Mouse (Mus musculus): ENCODE results near the gene Fgf3. TPM values are rescaled to one million over a fixed set of nuclear protein-coding genes. Genes with fewer than 3 reads are reported as not detected.
"Not testable (repeated sequence)": the region's sequence is repeated elsewhere in the genome, so short reads cannot be mapped to it uniquely, and the experiment has no call there.

The Fgf3 gene
- polyA plus RNA-seq, 1 experiment from 2014 or later: 1.7 TPM

- not testable (repeated sequence) for H3K36me3 ChIP-seq; DNase-seq (ENCODE audit: low spot score); H3K27ac ChIP-seq; H3K9me3 ChIP-seq; H3K4me3 ChIP-seq
- WGBS: 93% methylated on average over 1 of the region's 1 CpGs
- peaks cover 35% of the 10 kb centered on the region for H3K4me1 ChIP-seq (replicated peaks)
- H3K27me3 ChIP-seq (ENCODE audit: insufficient read depth, poor library complexity, severe bottlenecking): peaks cover 48% of the 10 kb centered on the region
Measured at GRCm38 (mm10) chr7:144890661-144891060, 52.8 kb downstream of the Fgf3 start.

- peak overlapping the region; percentile 2; the same call in 1 of the 2 replicates for H3K27ac ChIP-seq
- peaks cover 47% of the 10 kb centered on the region for H3K4me1 ChIP-seq (replicated peaks)
- no peaks in the 10 kb centered on the region for H3K9me3 ChIP-seq
- DNase-seq (ENCODE audit: low spot score): no peak
- 68% methylated on average over 2 of the region's 2 CpGs for WGBS
- H3K36me3 ChIP-seq: no peaks in the 10 kb centered on the region
- no peak overlapping the region for H3K4me3 ChIP-seq
- H3K27me3 ChIP-seq (ENCODE audit: insufficient read depth, poor library complexity, severe bottlenecking): peaks cover 60% of the 10 kb centered on the region
Measured at GRCm38 (mm10) chr7:144891863-144892262, 54.0 kb downstream of the Fgf3 start.

GRCm38 (mm10) chr7:144892322-144892721 lies 54.4 kb downstream of the Fgf3 start:
- H3K27ac ChIP-seq: peak overlapping the region; percentile 2; the same call in 1 of the 2 replicates
- H3K27me3 ChIP-seq (ENCODE audit: insufficient read depth, poor library complexity, severe bottlenecking): peaks cover 64% of the 10 kb centered on the region
- no peaks in the 10 kb centered on the region for H3K36me3 ChIP-seq
- DNase-seq (ENCODE audit: low spot score): no peak
- H3K4me3 ChIP-seq: no peak overlapping the region
- peaks cover 52% of the 10 kb centered on the region for H3K4me1 ChIP-seq (replicated peaks)
- WGBS: 47% methylated on average over 6 of the region's 6 CpGs
- H3K9me3 ChIP-seq: no peaks in the 10 kb centered on the region

Other genes starting within 250 kb of the Fgf3 start
- 7.4 and 12.9 TPM in 2 replicates for gene Ano1, start 86.1 kb upstream of the Fgf3 start, polyA plus RNA-seq (2016; fragmentation: Nextera tagmentation; extraction: Ambion mirVana)
- gene Fgf4, start 9.3 kb downstream of the Fgf3 start, polyA plus RNA-seq (2016; fragmentation: Nextera tagmentation; extraction: Ambion mirVana): 0.15 TPM in 1 of 2 replicates, not detected in the other
- gene Fgf15, start 58.4 kb downstream of the Fgf3 start, polyA plus RNA-seq (2016; fragmentation: Nextera tagmentation; extraction: Ambion mirVana): 43.4 and 55.3 TPM in 2 replicates
- 30.5 and 33.0 TPM in 2 replicates for gene LTO1, start 77.0 kb downstream of the Fgf3 start, polyA plus RNA-seq (2016; fragmentation: Nextera tagmentation; extraction: Ambion mirVana)
- gene Ccnd1, start 101.8 kb downstream of the Fgf3 start, polyA plus RNA-seq (2016; fragmentation: Nextera tagmentation; extraction: Ambion mirVana): 166 and 220 TPM in 2 replicates